Comparison of ENCODE assay signal across 9 mouse cellular contexts in the genomic region with DNA sequence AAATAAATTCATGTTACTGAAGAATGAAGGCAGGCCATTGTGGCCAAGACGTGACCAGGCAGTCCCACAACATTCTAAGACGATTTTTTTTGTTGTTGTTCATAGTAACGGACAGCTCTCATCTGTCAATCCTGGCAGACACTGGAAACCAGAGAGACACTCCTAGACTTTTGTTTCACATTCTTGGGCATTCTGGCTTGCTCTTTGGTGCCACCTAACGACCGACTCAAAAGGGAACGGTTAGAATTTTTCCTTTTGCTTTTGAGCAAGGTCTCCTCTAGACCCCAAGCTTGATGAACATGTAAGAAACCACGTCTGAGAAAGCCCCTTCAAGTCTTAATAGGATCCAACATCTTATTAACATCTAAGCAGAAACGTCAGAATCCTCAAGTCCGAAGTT. TPM values are rescaled to one million over a fixed set of nuclear protein-coding genes. Genes with fewer than 3 reads are reported as not detected.
DNase-seq lines count a peak whose midpoint lies in the region; ATAC-seq and TF ChIP-seq lines count a peak whose summit lies in the region.
"Had no signal": no experiment of that assay in that cellular context is flagged by ENCODE, and none has a peak within 500 bp of the region (broad histone marks: within the 10 kb centered on the region; RNA-seq: fewer than 3 reads in every experiment).

No protein-coding gene starts in this region.

- no peaks in the 10 kb centered on the region for H3K27me3 ChIP-seq in kidney, postnatal 0 days (ENCODE audit: insufficient read depth, low read length)
- no peaks in the 10 kb centered on the region for H3K27me3 ChIP-seq in hindbrain, embryonic 16.5 days (replicated peaks; ENCODE audit: control insufficient read depth, insufficient read depth, low read length)
- H3K27me3 ChIP-seq in midbrain, postnatal 0 days (ENCODE audit: insufficient read depth, low read length): no peaks in the 10 kb centered on the region
- H3K27me3 ChIP-seq: embryonic facial prominence, embryonic 12.5 days had no signal

- WGBS in kidney, postnatal 0 days: 4% methylated on average over 9 of the region's 9 CpGs
- 9% methylated on average over 9 of the region's 9 CpGs for WGBS in hindbrain, embryonic 16.5 days
- 13% methylated on average over 9 of the region's 9 CpGs for WGBS in midbrain, postnatal 0 days

- peak; percentile 22 to 35 for DNase-seq in cerebellum, adult 18-20 months
- no peak for DNase-seq in cerebellum, adult 11 months
- peak; percentile 73 for DNase-seq in kidney, postnatal 0 days (ENCODE audit: low spot score)
- no peak for DNase-seq in kidney, adult 11 months
- DNase-seq in NIH3T3 (ENCODE audit: low read depth): peak; percentile 70
- DNase-seq in midbrain, postnatal 0 days (ENCODE audit: low spot score): peak; percentile 73
- DNase-seq in spleen, postnatal 14 days (ENCODE audit: low spot score in 2 of 2): no peak

- ATAC-seq in kidney, postnatal 0 days (replicated peaks; ENCODE audit: low FRiP score, low read depth): no peak
- ATAC-seq in hindbrain, embryonic 16.5 days: 0 out of 2 replicates have a peak, but pooled peaks have one; percentile 16
- ATAC-seq in midbrain, postnatal 0 days (ENCODE audit: low FRiP score): no peak

- H3K36me3 ChIP-seq in kidney, postnatal 0 days (ENCODE audit: insufficient read depth, low read length): peaks cover 12% of the 10 kb centered on the region
- peaks cover 13% of the 10 kb centered on the region for H3K36me3 ChIP-seq in hindbrain, embryonic 16.5 days (ENCODE audit: control insufficient read depth, insufficient read depth, low read length)
- H3K36me3 ChIP-seq in midbrain, postnatal 0 days (ENCODE audit: insufficient read depth, low read length): peaks cover 14% of the 10 kb centered on the region; the same call in 1 of the 2 replicates

- peak; percentile 81 for TF ChIP-seq CTCF in kidney, postnatal 0 days (IDR thresholded peaks at IDR 0.05; ENCODE audit: low read depth)
- peak; percentile 88 for TF ChIP-seq CTCF in midbrain, postnatal 0 days (IDR thresholded peaks at IDR 0.05)

- no peak overlapping the region for H3K9ac ChIP-seq in kidney, postnatal 0 days (ENCODE audit: low read depth, low read length)
- no peak overlapping the region for H3K9ac ChIP-seq in hindbrain, embryonic 16.5 days (ENCODE audit: low read depth, low read length)
- no peak overlapping the region for H3K9ac ChIP-seq in midbrain, postnatal 0 days (replicated peaks; ENCODE audit: low read length, poor library complexity, severe bottlenecking)
- H3K9ac ChIP-seq: embryonic facial prominence, embryonic 12.5 days had no signal

- H3K4me2 ChIP-seq in kidney, postnatal 0 days (ENCODE audit: low read length): no peak overlapping the region
- H3K4me2 ChIP-seq in hindbrain, embryonic 16.5 days (ENCODE audit: low read length): no peak overlapping the region
- H3K4me2 ChIP-seq in midbrain, postnatal 0 days (ENCODE audit: low read depth, low read length, poor library complexity, severe bottlenecking): no peak overlapping the region
- H3K4me2 ChIP-seq: embryonic facial prominence, embryonic 12.5 days had no signal

- H3K27ac ChIP-seq in kidney, postnatal 0 days: no peak overlapping the region
- no peak overlapping the region for H3K27ac ChIP-seq in hindbrain, embryonic 16.5 days (ENCODE audit: low read depth, low read length)
- H3K27ac ChIP-seq in midbrain, postnatal 0 days (ENCODE audit: low read depth, low read length): no peak overlapping the region
- H3K27ac ChIP-seq: embryonic facial prominence, embryonic 12.5 days had no signal

- H3K9me3 ChIP-seq in kidney, postnatal 0 days (replicated peaks; ENCODE audit: low read length): no peaks in the 10 kb centered on the region
- H3K9me3 ChIP-seq in hindbrain, embryonic 16.5 days (ENCODE audit: control insufficient read depth, low read length): no peaks in the 10 kb centered on the region; the same call in 1 of the 2 replicates
- H3K9me3 ChIP-seq in midbrain, postnatal 0 days (ENCODE audit: low read length): no peaks in the 10 kb centered on the region
- H3K9me3 ChIP-seq: embryonic facial prominence, embryonic 12.5 days had no signal

- H3K4me1 ChIP-seq in kidney, postnatal 0 days (replicated peaks; ENCODE audit: insufficient read depth, low read length): no peaks in the 10 kb centered on the region
- H3K4me1 ChIP-seq in hindbrain, embryonic 16.5 days (ENCODE audit: control insufficient read depth, insufficient read depth, low read depth, low read length): no peaks in the 10 kb centered on the region
- no peaks in the 10 kb centered on the region for H3K4me1 ChIP-seq in midbrain, postnatal 0 days (ENCODE audit: insufficient read depth, low read length)
- H3K4me1 ChIP-seq: embryonic facial prominence, embryonic 12.5 days had no signal

- no peak overlapping the region for H3K4me3 ChIP-seq in kidney, postnatal 0 days (replicated peaks; ENCODE audit: low read depth, low read length)
- no peak overlapping the region for H3K4me3 ChIP-seq in hindbrain, embryonic 16.5 days (ENCODE audit: low read length)
- no peak overlapping the region for H3K4me3 ChIP-seq in midbrain, postnatal 0 days (ENCODE audit: low read depth, low read length)
- H3K4me3 ChIP-seq: embryonic facial prominence, embryonic 12.5 days had no signal

RNA-seq across cellular contexts. Expression of a gene that starts 31.7 kb away (rescaled TPM):
- polyA plus RNA-seq in kidney, postnatal 0 days (2015; fragmentation: Nextera tagmentation; extraction: Ambion mirVana): 20.4 and 22.0 TPM in 2 replicates
- polyA plus RNA-seq in hindbrain, embryonic 16.5 days (2015; fragmentation: Nextera tagmentation; extraction: Ambion mirVana): 30.8 and 35.0 TPM in 2 replicates
- total RNA-seq in midbrain, postnatal 0 days (2014; rRNA removed): 37.9 and 57.7 TPM in 2 replicates
- 33.5 and 34.2 TPM in 2 replicates for polyA plus RNA-seq in midbrain, postnatal 0 days (2015; fragmentation: Nextera tagmentation; extraction: Ambion mirVana)

Comparison
In these comparisons a context has a peak if more than half of its experiments do, and no peak if none do; other contexts are left out.
1. DNase-seq: peak in cerebellum, adult 18-20 months (2 of 2), kidney, postnatal 0 days (single experiment), NIH3T3 (single experiment) and midbrain, postnatal 0 days (single experiment); none in cerebellum, adult 11 months (single experiment), kidney, adult 11 months (single experiment) and spleen, postnatal 14 days (0 of 2).